Mouse (Mus musculus): Measurements from ENCODE around the gene Nfe2l1. TPM values are rescaled to one million over a fixed set of nuclear protein-coding genes. Genes with fewer than 3 reads are reported as not detected.

Nfe2l1 gene
- polyA plus RNA-seq, 1 experiment from 2014 or later, result 72.6 TPM

GRCm38 (mm10) chr11:96776068-96776467 is 53.7 kb downstream of the Nfe2l1 start:
- H3K4me1 ChIP-seq, result peaks cover 8% of the 10 kb centered on the region
- ATAC-seq (ENCODE audit: insufficient number of reproducible peaks, insufficient read depth, low FRiP score, low TSS enrichment), result no peak
- 0 out of 2 replicates have a peak overlapping the region, but pooled peaks have one; percentile 68 for H3K4me3 ChIP-seq
- H3K4me2 ChIP-seq (replicated peaks), result peak overlapping the region; percentile 75
- no peaks in the 10 kb centered on the region for H3K27me3 ChIP-seq
- no peak overlapping the region for H3K27ac ChIP-seq
- WGBS, result 46% methylated on average over 3 of the region's 3 CpGs
- H3K36me3 ChIP-seq, result peaks cover 23% of the 10 kb centered on the region
- H3K9ac ChIP-seq, result no peak overlapping the region
- no peaks in the 10 kb centered on the region for H3K9me3 ChIP-seq

- 83% methylated on average over 7 of the region's 7 CpGs for WGBS
- Histone ChIP-seq H3K9ac (no peak overlapping the region), H3K27ac (no peak overlapping the region), H3K4me1 (peaks cover 8% of the 10 kb centered on the region), H3K36me3 (peaks cover 27% of the 10 kb centered on the region), H3K9me3 (no peaks in the 10 kb centered on the region), H3K4me3 (no peak overlapping the region), H3K27me3 (no peaks in the 10 kb centered on the region), H3K4me2 (replicated peaks) (no peak overlapping the region)
- no peak for ATAC-seq (ENCODE audit: insufficient number of reproducible peaks, insufficient read depth, low FRiP score, low TSS enrichment)
Observed at GRCm38 (mm10) chr11:96775665-96776064, 54.1 kb downstream of the Nfe2l1 start.

GRCm38 (mm10) chr11:96775063-96775462 is 54.7 kb downstream of the Nfe2l1 start:
- peaks cover 8% of the 10 kb centered on the region for H3K4me1 ChIP-seq
- H3K4me3 ChIP-seq, result no peak overlapping the region
- no peaks in the 10 kb centered on the region for H3K9me3 ChIP-seq
- no peak overlapping the region for H3K4me2 ChIP-seq (replicated peaks)
- no peak overlapping the region for H3K9ac ChIP-seq
- H3K27ac ChIP-seq, result no peak overlapping the region
- H3K27me3 ChIP-seq, result no peaks in the 10 kb centered on the region
- WGBS, result 81% methylated on average over 8 of the region's 8 CpGs
- peaks cover 33% of the 10 kb centered on the region for H3K36me3 ChIP-seq
- no peak for ATAC-seq (ENCODE audit: insufficient number of reproducible peaks, insufficient read depth, low FRiP score, low TSS enrichment)

GRCm38 (mm10) chr11:96774536-96774935 is 55.2 kb downstream of the Nfe2l1 start:
- no peaks in the 10 kb centered on the region for H3K27me3 ChIP-seq
- 76% methylated on average over 3 of the region's 3 CpGs for WGBS
- peaks cover 8% of the 10 kb centered on the region for H3K4me1 ChIP-seq
- no peak overlapping the region for H3K4me2 ChIP-seq (replicated peaks)
- no peak for ATAC-seq (ENCODE audit: insufficient number of reproducible peaks, insufficient read depth, low FRiP score, low TSS enrichment)
- H3K9ac ChIP-seq, result no peak overlapping the region
- peaks cover 38% of the 10 kb centered on the region for H3K36me3 ChIP-seq
- no peak overlapping the region for H3K27ac ChIP-seq
- no peak overlapping the region for H3K4me3 ChIP-seq
- no peaks in the 10 kb centered on the region for H3K9me3 ChIP-seq

- Histone ChIP-seq H3K4me1 (peaks cover 8% of the 10 kb centered on the region), H3K9ac (no peak overlapping the region), H3K27me3 (no peaks in the 10 kb centered on the region), H3K36me3 (peaks cover 55% of the 10 kb centered on the region), H3K4me2 (replicated peaks) (no peak overlapping the region), H3K27ac (no peak overlapping the region), H3K9me3 (no peaks in the 10 kb centered on the region), H3K4me3 (no peak overlapping the region)
- WGBS, result 89% methylated on average over 9 of the region's 9 CpGs
- no peak for ATAC-seq (ENCODE audit: insufficient number of reproducible peaks, insufficient read depth, low FRiP score, low TSS enrichment)
Observed at GRCm38 (mm10) chr11:96772413-96772812, 57.4 kb downstream of the Nfe2l1 start.

- no peak for ATAC-seq (ENCODE audit: insufficient number of reproducible peaks, insufficient read depth, low FRiP score, low TSS enrichment)
- Histone ChIP-seq H3K4me2 (replicated peaks) (no peak overlapping the region), H3K4me3 (no peak overlapping the region), H3K27ac (no peak overlapping the region), H3K9me3 (no peaks in the 10 kb centered on the region), H3K4me1 (peaks cover 2% of the 10 kb centered on the region), H3K9ac (no peak overlapping the region), H3K27me3 (no peaks in the 10 kb centered on the region), H3K36me3 (peaks cover 55% of the 10 kb centered on the region)
- 91% methylated on average over 9 of the region's 9 CpGs for WGBS
Observed at GRCm38 (mm10) chr11:96771274-96771975, 58.3 kb downstream of the Nfe2l1 start.

GRCm38 (mm10) chr11:96768240-96768639 is 61.5 kb downstream of the Nfe2l1 start:
- Histone ChIP-seq H3K27ac (peak overlapping the region; percentile 19; the same call in 1 of the 2 replicates), H3K4me3 (no peak overlapping the region), H3K4me1 (peaks cover 6% of the 10 kb centered on the region), H3K9ac (no peak overlapping the region), H3K36me3 (peaks cover 54% of the 10 kb centered on the region), H3K9me3 (no peaks in the 10 kb centered on the region), H3K27me3 (no peaks in the 10 kb centered on the region), H3K4me2 (replicated peaks) (no peak overlapping the region)
- ATAC-seq (ENCODE audit: insufficient number of reproducible peaks, insufficient read depth, low FRiP score, low TSS enrichment), result no peak
- 58% methylated on average over 9 of the region's 9 CpGs for WGBS

MicroRNAs within 50 kb of the gene (microRNA counts, 519-probe panel; counts per million panel counts)
- microRNA mmu-miR-152, result 5,688 counts per million, percentile 92 among the panel's probes with 10 or more counts

Small RNA genes lying within 50 kb of the gene (microRNA-seq; reads per million reads assigned to microRNA genes)
- gene Mir152, result 133 reads per million, percentile 55 among the genes with 10 or more reads in this experiment

Other genes with a start within 250 kb of the Nfe2l1 start
- gene Snx11, start 52.4 kb downstream of the Nfe2l1 start, polyA plus RNA-seq (2016; fragmentation: Nextera tagmentation; extraction: Ambion mirVana), result 27.6 and 28.5 TPM in 2 replicates
- 160 and 169 TPM in 2 replicates for gene Cbx1, start 40.8 kb downstream of the Nfe2l1 start, polyA plus RNA-seq (2016; fragmentation: Nextera tagmentation; extraction: Ambion mirVana)
- gene Copz2, start 19.9 kb upstream of the Nfe2l1 start, polyA plus RNA-seq (2016; fragmentation: Nextera tagmentation; extraction: Ambion mirVana), result 88.9 and 94.3 TPM in 2 replicates
- 88.2 and 96.5 TPM in 2 replicates for gene Cdk5rap3, start 86.5 kb upstream of the Nfe2l1 start, polyA plus RNA-seq (2016; fragmentation: Nextera tagmentation; extraction: Ambion mirVana)
- 2.4 and 3.3 TPM in 2 replicates for gene Prr15l, start 98.1 kb upstream of the Nfe2l1 start, polyA plus RNA-seq (2016; fragmentation: Nextera tagmentation; extraction: Ambion mirVana)
- gene Pnpo, start 114.0 kb upstream of the Nfe2l1 start, polyA plus RNA-seq (2016; fragmentation: Nextera tagmentation; extraction: Ambion mirVana), result 21.5 and 22.2 TPM in 2 replicates
- gene Sp2, start 153.0 kb upstream of the Nfe2l1 start, polyA plus RNA-seq (2016; fragmentation: Nextera tagmentation; extraction: Ambion mirVana), result 15.3 and 17.3 TPM in 2 replicates
- gene Sp6, start 183.4 kb upstream of the Nfe2l1 start, polyA plus RNA-seq (2016; fragmentation: Nextera tagmentation; extraction: Ambion mirVana), result 1.3 and 2.2 TPM in 2 replicates
- gene Scrn2, start 200.0 kb upstream of the Nfe2l1 start, polyA plus RNA-seq (2016; fragmentation: Nextera tagmentation; extraction: Ambion mirVana), result 30.5 and 30.6 TPM in 2 replicates
- 0.87 and 0.89 TPM in 2 replicates for gene Lrrc46, start 211.4 kb upstream of the Nfe2l1 start, polyA plus RNA-seq (2016; fragmentation: Nextera tagmentation; extraction: Ambion mirVana)
- gene Mrpl10, start 211.6 kb upstream of the Nfe2l1 start, polyA plus RNA-seq (2016; fragmentation: Nextera tagmentation; extraction: Ambion mirVana), result 79.9 and 81.6 TPM in 2 replicates
- gene Osbpl7, start 220.7 kb upstream of the Nfe2l1 start, polyA plus RNA-seq (2016; fragmentation: Nextera tagmentation; extraction: Ambion mirVana), result 7.9 and 10.8 TPM in 2 replicates

Data from embryonic facial prominence, embryonic 12.5 days (tissue).